Mouse (Mus musculus) ES-Bruce4 (cell line): Measurements from ENCODE around the gene Extl1. TPM values are rescaled to one million over a fixed set of nuclear protein-coding genes. Genes with fewer than 3 reads are reported as not detected.

ENCODE experiments used
- H3K27ac ChIP-seq: 2 replicates; pipeline ENCODE4 v1.5.1; 2012; ENCODE audit warnings: low read length, inconsistent platforms; ENCODE audit not compliant: insufficient read depth
- H3K27me3 ChIP-seq: 2 replicates; pipeline ENCODE4 v1.6.1; 2012; ENCODE audit warnings: mild to moderate bottlenecking, low read length, inconsistent platforms; ENCODE audit not compliant: control insufficient read depth, poor library complexity, insufficient read depth, severe bottlenecking
- H3K36me3 ChIP-seq: 2 replicates; pipeline ENCODE4 v1.6.1; 2012; ENCODE audit warnings: inconsistent platforms, mild to moderate bottlenecking, low read length, moderate library complexity; ENCODE audit not compliant: control insufficient read depth, poor library complexity, insufficient read depth, severe bottlenecking
- H3K4me1 ChIP-seq: one replicate; pipeline ENCODE4 v1.8.1; 2011; ENCODE audit warnings: low read length; ENCODE audit not compliant: control insufficient read depth, insufficient read depth
- H3K4me3 ChIP-seq: 2 replicates; pipeline ENCODE4 v1.5.1; 2011; ENCODE audit warnings: low read depth, mild to moderate bottlenecking, low read length
- H3K9ac ChIP-seq: 2 replicates; pipeline ENCODE4 v1.6.1; 2012; ENCODE audit warnings: low read depth, mild to moderate bottlenecking, inconsistent platforms; ENCODE audit not compliant: poor library complexity, severe bottlenecking
- H3K9me3 ChIP-seq: replicated peaks from 2 replicates; pipeline ENCODE4 v1.6.1; 2012; ENCODE audit warnings: mild to moderate bottlenecking, low read length, inconsistent platforms; ENCODE audit not compliant: control insufficient read depth, poor library complexity, insufficient read depth, severe bottlenecking
- CTCF ChIP-seq: IDR thresholded peaks from one replicate; pipeline ENCODE4 v1.8.1; 2011; ENCODE audit warnings: low read depth, low read length
- EP300 ChIP-seq: IDR thresholded peaks from 2 replicates; pipeline ENCODE4 v1.6.1; 2011; ENCODE audit warnings: low read depth, low read length; ENCODE audit not compliant: insufficient read depth
- POLR2A ChIP-seq: IDR thresholded peaks from one replicate; pipeline ENCODE4 v1.8.1; 2011; ENCODE audit warnings: low read length; ENCODE audit not compliant: insufficient read depth
- polyA plus RNA-seq: library from polyadenylated mRNA; stranded (reverse); fragments of >200 nt; gene quantifications from 2 replicates; pipeline ENCODE4 v1.2.4, GENCODE M21; 2011; ENCODE audit warnings: low read depth; ENCODE audit not compliant: missing spikeins, insufficient read depth, insufficient read length

Extl1 gene
- polyA plus RNA-seq, 1 experiment: 3.9 TPM

- no peak overlapping the region for H3K27ac ChIP-seq
- TF ChIP-seq EP300: no peak
- TF ChIP-seq CTCF: no peak
- TF ChIP-seq POLR2A: no peak
- no peaks in the 10 kb centered on the region for H3K9me3 ChIP-seq
- no peaks in the 10 kb centered on the region for H3K27me3 ChIP-seq
- no peak overlapping the region for H3K4me3 ChIP-seq
- no peaks in the 10 kb centered on the region for H3K4me1 ChIP-seq
- no peaks in the 10 kb centered on the region for H3K36me3 ChIP-seq
- H3K9ac ChIP-seq: no peak overlapping the region
These were observed 18.4 kb downstream of the Extl1 start for GRCm38 (mm10) chr4:134365280-134365679.

DNA sequence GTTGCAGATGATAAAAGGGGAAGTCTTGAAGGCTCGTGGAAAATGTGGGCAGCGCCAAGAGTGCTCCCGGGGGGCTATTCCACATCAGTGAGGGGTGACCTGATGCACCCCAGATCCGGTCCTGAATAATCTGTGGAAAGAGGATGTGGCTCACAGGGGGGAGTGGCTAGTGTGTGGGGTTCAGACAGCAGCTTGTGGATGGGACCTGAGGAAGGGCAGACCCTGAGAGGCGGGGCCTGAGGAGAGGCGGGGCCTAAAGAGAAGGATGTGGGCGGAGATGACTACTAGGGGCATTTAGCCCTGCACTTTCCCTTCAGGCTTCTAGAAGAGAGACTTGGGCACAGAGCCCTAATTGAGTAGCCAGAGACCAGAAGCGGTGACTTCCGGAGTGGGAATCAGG is 21.1 kb downstream of the Extl1 start:
- no peaks in the 10 kb centered on the region for H3K36me3 ChIP-seq
- no peak overlapping the region for H3K9ac ChIP-seq
- no peak overlapping the region for H3K4me3 ChIP-seq
- H3K27ac ChIP-seq: no peak overlapping the region
- peaks cover under 1% of the 10 kb centered on the region for H3K4me1 ChIP-seq
- TF ChIP-seq CTCF: no peak
- TF ChIP-seq EP300: no peak
- TF ChIP-seq POLR2A: no peak
- H3K9me3 ChIP-seq: no peaks in the 10 kb centered on the region
- H3K27me3 ChIP-seq: no peaks in the 10 kb centered on the region

GRCm38 (mm10) chr4:134362124-134362523 is 21.5 kb downstream of the Extl1 start:
- no peak overlapping the region for H3K9ac ChIP-seq
- H3K4me1 ChIP-seq: peaks cover 4% of the 10 kb centered on the region
- H3K27ac ChIP-seq: no peak overlapping the region
- no peaks in the 10 kb centered on the region for H3K9me3 ChIP-seq
- H3K4me3 ChIP-seq: no peak overlapping the region
- H3K36me3 ChIP-seq: no peaks in the 10 kb centered on the region
- H3K27me3 ChIP-seq: no peaks in the 10 kb centered on the region
- TF ChIP-seq POLR2A (no peak), CTCF (no peak), EP300 (no peak)

GRCm38 (mm10) chr4:134361215-134361614 is 22.4 kb downstream of the Extl1 start:
- Histone ChIP-seq H3K4me3 (no peak overlapping the region), H3K9me3 (no peaks in the 10 kb centered on the region), H3K27ac (no peak overlapping the region), H3K36me3 (no peaks in the 10 kb centered on the region), H3K4me1 (peaks cover 6% of the 10 kb centered on the region), H3K27me3 (no peaks in the 10 kb centered on the region), H3K9ac (no peak overlapping the region)
- no peak for TF ChIP-seq CTCF
- TF ChIP-seq POLR2A: no peak
- no peak for TF ChIP-seq EP300

GRCm38 (mm10) chr4:134359649-134360048 is 24.0 kb downstream of the Extl1 start:
- Histone ChIP-seq H3K4me1 (peaks cover 6% of the 10 kb centered on the region), H3K4me3 (no peak overlapping the region), H3K27ac (no peak overlapping the region), H3K9ac (no peak overlapping the region), H3K27me3 (no peaks in the 10 kb centered on the region), H3K36me3 (no peaks in the 10 kb centered on the region), H3K9me3 (no peaks in the 10 kb centered on the region)
- no peak for TF ChIP-seq POLR2A
- TF ChIP-seq CTCF: no peak
- no peak for TF ChIP-seq EP300

- Histone ChIP-seq H3K27me3 (no peaks in the 10 kb centered on the region), H3K4me3 (no peak overlapping the region), H3K9me3 (no peaks in the 10 kb centered on the region), H3K36me3 (no peaks in the 10 kb centered on the region), H3K4me1 (peaks cover 6% of the 10 kb centered on the region), H3K27ac (no peak overlapping the region), H3K9ac (no peak overlapping the region)
- TF ChIP-seq EP300: no peak
- no peak for TF ChIP-seq POLR2A
- no peak for TF ChIP-seq CTCF
These were observed 26.2 kb downstream of the Extl1 start for GRCm38 (mm10) chr4:134357461-134357771.
